Mouse (Mus musculus) E14TG2a.4 (cell line): Measurements from ENCODE around the gene Prps1l1.

ENCODE experiments used
- CTCF ChIP-seq: conservative IDR thresholded peaks from 2 replicates; pipeline ENCODE4 v1.5.1; 2014; ENCODE audit warnings: low read length
- NANOG ChIP-seq: IDR thresholded peaks from 2 replicates; pipeline ENCODE4 v1.6.1; 2014; ENCODE audit warnings: borderline replicate concordance, low read length, mixed read lengths
- POU5F1 ChIP-seq: IDR thresholded peaks from 2 replicates; pipeline ENCODE4 v1.6.1; 2014; ENCODE audit warnings: low read length, borderline replicate concordance

GRCm38 (mm10) chr12:34949066-34949706 lies 35.4 kb upstream of the Prps1l1 start:
- no peak for TF ChIP-seq CTCF
- TF ChIP-seq POU5F1 = no peak
- TF ChIP-seq NANOG = no peak
